Mouse (Mus musculus) liver, embryonic 11.5 days (tissue): ENCODE measurements around the gene Cables2. TPM values are rescaled to one million over a fixed set of nuclear protein-coding genes. Genes with fewer than 3 reads are reported as not detected.
"Not testable (repeated sequence)": the region's sequence is repeated elsewhere in the genome, so short reads cannot be mapped to it uniquely, and the experiment has no call there.

Experiments used
- ATAC-seq: fragments of 200-750 bp; cut with Nextera tagmentation; replicated peaks from 2 replicates; pipeline ENCODE4 v1.8.0; 2017; ENCODE audit warnings: moderate number of reproducible peaks, mild to moderate bottlenecking, moderate TSS enrichment, moderate library complexity; ENCODE audit not compliant: low FRiP score
- DNase-seq: peaks from one replicate; pipeline ENCODE4 v3.0.0-alpha.2; 2017; ENCODE audit warnings: low spot score
- H3K27ac ChIP-seq: fragments of 300-500 bp; sonication (generic); 2 replicates; pipeline ENCODE4 v1.5.1; 2014; ENCODE audit warnings: mild to moderate bottlenecking, low read depth, low read length, control low read depth
- H3K27me3 ChIP-seq: fragments of 300-500 bp; sonication (generic); replicated peaks from 2 replicates; pipeline ENCODE4 v1.6.1; 2014; ENCODE audit warnings: low read length, mixed read lengths; ENCODE audit not compliant: control insufficient read depth, insufficient read depth
- H3K36me3 ChIP-seq: fragments of 300-500 bp; sonication (generic); 2 replicates; pipeline ENCODE4 v1.6.1; 2014; ENCODE audit warnings: mild to moderate bottlenecking, low read length, moderate library complexity, mixed read lengths; ENCODE audit not compliant: control insufficient read depth, insufficient read depth
- H3K4me1 ChIP-seq: fragments of 300-500 bp; sonication (generic); replicated peaks from 2 replicates; pipeline ENCODE4 v1.6.1; 2014; ENCODE audit warnings: low read length, mixed read lengths; ENCODE audit not compliant: control insufficient read depth, insufficient read depth
- H3K4me2 ChIP-seq: fragments of 300-500 bp; sonication (generic); 2 replicates; pipeline ENCODE4 v1.6.1; 2014; ENCODE audit warnings: mild to moderate bottlenecking, control low read depth, moderate library complexity
- H3K4me3 ChIP-seq: fragments of 300-500 bp; sonication (generic); 2 replicates; pipeline ENCODE4 v1.5.1; 2014; ENCODE audit warnings: low read depth, low read length, control low read depth
- H3K9ac ChIP-seq: fragments of 300-500 bp; sonication (generic); 2 replicates; pipeline ENCODE4 v1.6.1; 2014; ENCODE audit warnings: low read depth, low read length, control low read depth
- H3K9me3 ChIP-seq: fragments of 300-500 bp; sonication (generic); 2 replicates; pipeline ENCODE4 v1.6.1; 2016; ENCODE audit warnings: low read length, inconsistent platforms, mixed read lengths; ENCODE audit not compliant: control insufficient read depth
- WGBS: fragments of 180-500 bp; shearing (Covaris S2); extraction: QIAGEN DNeasy Blood & Tissue Kit; methylation state at CpG from one replicate; pipeline ENCODE4 v1.1.7; 2014; 5-methylcytosine and 5-hydroxymethylcytosine counted together
- polyA plus RNA-seq: library from polyadenylated mRNA; unstranded; fragments of >200 nt; fragmentation: Nextera tagmentation; extraction: Ambion mirVana; gene quantifications from 2 replicates; pipeline ENCODE4 v1.2.1, GENCODE M21; 2014

The Cables2 gene
- polyA plus RNA-seq, 1 experiment from 2014 or later = 9.4 TPM

DNA sequence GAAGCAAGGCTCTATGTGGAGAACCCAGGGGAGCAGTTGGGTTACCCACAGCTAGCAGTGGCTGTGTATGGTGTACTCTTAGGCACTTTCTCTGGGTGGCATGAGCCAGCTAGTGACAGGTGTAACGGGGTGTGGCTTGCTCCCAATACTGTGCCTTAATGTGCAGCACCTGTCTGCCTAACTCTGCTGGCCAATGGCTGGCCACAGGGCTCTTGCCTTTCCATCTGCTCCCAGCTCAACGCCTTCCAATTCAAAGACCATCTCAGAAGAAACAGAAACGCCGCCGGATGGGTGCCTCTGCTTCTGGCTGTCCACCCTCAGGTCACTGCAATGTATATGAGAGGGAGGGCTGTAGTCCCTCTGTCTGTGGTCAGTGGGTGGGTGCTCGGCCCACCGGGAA lies 11.4 kb downstream of the Cables2 start:
- Histone ChIP-seq H3K27ac (no peak overlapping the region), H3K36me3 (peaks cover 31% of the 10 kb centered on the region)
- ATAC-seq = no peak

DNA sequence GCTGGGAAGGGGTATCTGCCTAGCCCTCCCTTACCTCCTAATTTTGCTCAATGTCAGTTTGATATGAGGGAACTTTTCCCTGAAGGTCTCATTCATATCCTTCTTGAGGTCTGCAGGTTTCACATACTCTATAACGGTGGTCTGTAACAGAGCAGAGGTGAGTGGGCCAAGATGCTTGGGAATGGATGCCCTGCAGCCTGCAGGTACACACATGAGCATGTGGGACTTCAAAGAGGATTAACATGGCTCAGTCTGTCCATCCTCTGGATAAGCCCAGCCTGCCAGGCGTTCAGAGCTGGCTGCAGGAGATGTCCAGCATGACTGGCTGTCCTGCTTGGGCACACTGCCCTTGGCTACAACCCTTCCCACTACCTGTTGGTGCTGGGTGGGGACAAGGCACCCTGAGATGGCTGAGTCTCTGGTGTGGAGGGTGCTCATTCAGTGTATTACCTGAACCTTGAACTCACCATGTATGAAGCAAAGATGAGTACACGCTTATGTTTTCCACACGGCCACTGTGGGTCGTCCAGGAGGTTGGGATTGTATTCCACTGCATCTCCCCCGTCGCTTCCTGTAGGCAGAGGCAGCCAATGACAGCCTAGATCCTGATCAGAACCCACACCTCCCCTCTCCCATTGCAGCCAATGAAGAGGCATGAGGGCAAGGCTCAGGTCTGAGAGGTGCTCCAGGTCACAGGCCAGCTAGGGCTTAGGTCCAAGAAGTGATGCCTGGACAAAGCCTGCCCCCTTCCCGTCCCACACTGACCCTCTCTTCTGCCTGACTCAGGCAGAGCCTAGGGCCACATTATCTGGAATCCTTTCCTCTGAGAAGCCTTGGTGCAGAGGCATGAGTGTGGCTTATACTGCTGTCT lies 12.5 kb downstream of the Cables2 start:
- 64% methylated on average over 8 of the region's 8 CpGs for WGBS
- peaks cover 12% of the 10 kb centered on the region for H3K4me1 ChIP-seq
- no peaks in the 10 kb centered on the region for H3K9me3 ChIP-seq
- no peak overlapping the region for H3K9ac ChIP-seq
- ATAC-seq (no peak), DNase-seq (no peak)
- no peak overlapping the region for H3K4me3 ChIP-seq
- no peaks in the 10 kb centered on the region for H3K27me3 ChIP-seq
- H3K4me2 ChIP-seq = no peak overlapping the region
- no peak overlapping the region for H3K27ac ChIP-seq
- H3K36me3 ChIP-seq = peaks cover 27% of the 10 kb centered on the region

More for the DNA sequence above, 11.4 kb downstream of the Cables2 start:
- H3K4me2 ChIP-seq = no peak overlapping the region
- no peak overlapping the region for H3K9ac ChIP-seq
- H3K4me1 ChIP-seq = peaks cover 8% of the 10 kb centered on the region
- DNase-seq = no peak
- no peaks in the 10 kb centered on the region for H3K9me3 ChIP-seq
- H3K4me3 ChIP-seq = no peak overlapping the region
- WGBS = 86% methylated on average over 7 of the region's 7 CpGs
- no peaks in the 10 kb centered on the region for H3K27me3 ChIP-seq

DNA sequence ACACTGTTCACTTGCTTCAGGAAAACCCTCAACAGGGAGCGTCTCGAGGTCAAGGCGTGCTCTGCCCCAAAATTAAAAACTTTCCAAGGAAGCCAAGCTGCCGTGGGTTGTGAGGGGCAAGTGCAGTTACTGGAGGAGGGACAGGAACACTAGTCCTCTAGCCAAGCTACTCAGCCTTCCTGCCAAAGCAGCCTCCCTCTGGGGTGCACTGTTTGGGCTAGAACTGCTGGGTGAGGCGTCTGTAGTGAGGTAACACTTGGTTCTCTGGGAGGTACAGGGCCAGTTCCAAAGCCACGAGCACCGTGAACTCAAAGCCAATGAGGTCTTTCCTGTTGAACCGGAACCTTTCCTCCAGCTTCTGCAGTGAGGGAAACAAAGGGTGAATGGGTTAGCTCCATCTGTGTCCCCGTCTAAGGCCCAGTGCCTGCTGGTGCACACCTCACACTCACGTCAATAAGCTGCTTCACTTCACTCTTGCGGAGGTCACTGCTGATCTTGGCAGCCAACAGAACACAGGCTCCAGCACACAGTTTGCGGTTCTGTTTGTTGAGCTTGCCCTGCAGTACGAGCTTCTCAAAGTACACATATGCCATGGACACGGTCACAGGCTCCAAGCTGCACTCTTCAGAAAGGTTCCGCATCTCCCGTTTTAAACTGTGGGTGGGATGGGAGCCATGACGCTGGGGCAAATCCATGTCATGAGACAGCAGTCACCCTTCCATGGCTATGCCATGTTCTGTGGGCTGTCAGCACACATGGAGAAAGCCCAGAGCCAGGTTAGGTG lies 13.3 kb downstream of the Cables2 start:
- ATAC-seq, H3K27me3 ChIP-seq, H3K4me2 ChIP-seq, H3K9me3 ChIP-seq, H3K4me3 ChIP-seq, H3K9ac ChIP-seq, DNase-seq: not testable (repeated sequence)
- Histone ChIP-seq H3K27ac (peak overlapping the region; percentile 34; the same call in 1 of the 2 replicates), H3K4me1 (peaks cover 13% of the 10 kb centered on the region), H3K36me3 (peaks cover 27% of the 10 kb centered on the region)
- 68% methylated on average over 17 of the region's 17 CpGs for WGBS

DNA sequence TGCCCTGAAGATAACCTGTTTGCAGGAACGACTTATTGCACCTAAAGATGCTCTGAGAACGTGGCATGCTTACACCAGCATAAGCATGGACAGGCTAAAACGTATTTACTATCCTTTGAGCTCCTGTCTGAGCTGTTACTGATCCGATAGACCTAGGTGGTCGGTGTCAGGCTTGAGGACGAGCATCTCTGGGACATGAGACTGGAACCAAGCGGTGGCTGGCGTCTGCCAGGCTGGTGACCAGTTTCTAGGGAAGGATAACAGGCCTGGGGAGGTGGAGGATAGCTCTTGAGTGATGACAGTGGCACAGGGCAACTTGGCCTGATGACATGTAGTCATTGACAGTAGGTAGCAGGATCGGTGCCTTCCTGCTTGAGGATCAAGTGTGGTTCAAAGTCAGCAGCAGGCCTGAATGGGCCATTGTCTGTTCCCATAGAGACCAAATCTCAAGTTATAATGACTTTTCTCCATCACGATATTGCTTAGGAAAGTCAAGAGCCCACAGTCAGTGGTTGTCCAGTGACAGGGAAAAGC lies 14.3 kb downstream of the Cables2 start:
- H3K27me3 ChIP-seq, H3K4me3 ChIP-seq, ATAC-seq, H3K9ac ChIP-seq, DNase-seq, H3K9me3 ChIP-seq: not testable (repeated sequence)
- peak overlapping the region; percentile 81 for H3K4me2 ChIP-seq
- WGBS = 77% methylated on average over 10 of the region's 10 CpGs
- peak overlapping the region; percentile 85; the same call in 1 of the 2 replicates for H3K27ac ChIP-seq
- peaks cover 25% of the 10 kb centered on the region for H3K36me3 ChIP-seq
- H3K4me1 ChIP-seq = peaks cover 13% of the 10 kb centered on the region

DNA sequence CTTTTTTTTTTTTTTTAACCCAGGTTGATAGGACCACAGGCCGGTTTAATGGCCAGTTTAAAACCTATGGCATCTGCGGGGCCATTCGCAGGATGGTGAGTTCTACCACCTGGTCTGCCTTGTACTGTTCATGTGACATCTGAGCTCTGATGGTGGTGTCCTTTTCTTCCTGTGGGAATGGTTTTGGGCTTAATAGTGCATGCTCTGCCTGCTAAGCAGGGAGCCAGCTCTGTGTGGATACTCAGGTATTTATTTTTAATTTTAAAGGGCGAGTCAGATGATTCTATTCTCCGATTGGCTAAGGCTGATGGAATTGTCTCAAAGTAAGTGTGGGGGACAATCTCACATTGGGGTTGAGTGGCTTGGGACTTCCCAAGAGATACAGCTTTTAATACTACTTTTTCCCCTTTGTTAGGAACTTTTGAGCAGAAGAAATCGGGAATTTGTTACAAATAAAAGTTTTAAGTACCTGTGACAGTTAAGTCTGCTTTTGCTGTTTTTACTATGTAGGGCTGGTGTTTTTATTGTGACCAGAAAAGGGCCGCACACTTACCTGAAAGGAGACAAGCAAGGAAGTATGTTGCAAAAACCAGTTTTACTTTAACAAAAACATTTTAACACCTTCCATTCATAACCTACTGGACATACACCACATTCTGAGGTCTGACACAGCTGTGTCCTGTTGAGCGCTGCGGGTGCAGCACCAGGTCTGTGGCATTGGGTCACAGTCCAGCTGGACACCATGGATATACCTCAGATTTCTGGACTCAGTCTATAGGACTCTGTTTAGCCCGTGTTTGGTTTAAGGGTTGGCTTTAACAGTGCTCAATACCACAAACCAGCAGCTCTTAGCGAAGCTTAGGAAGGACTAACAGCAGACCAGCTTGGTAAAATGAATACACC lies 15.1 kb downstream of the Cables2 start:
- 44% methylated on average over 11 of the region's 11 CpGs for WGBS
- Histone ChIP-seq H3K9me3 (no peaks in the 10 kb centered on the region), H3K4me2 (peak overlapping the region; percentile 81), H3K27me3 (no peaks in the 10 kb centered on the region), H3K9ac (peak overlapping the region; percentile 98), H3K27ac (peak overlapping the region; percentile 85), H3K36me3 (peaks cover 21% of the 10 kb centered on the region; the same call in 1 of the 2 replicates), H3K4me3 (peak overlapping the region; percentile 98), H3K4me1 (peaks cover 13% of the 10 kb centered on the region)
- no peak for ATAC-seq
- no peak for DNase-seq

DNA sequence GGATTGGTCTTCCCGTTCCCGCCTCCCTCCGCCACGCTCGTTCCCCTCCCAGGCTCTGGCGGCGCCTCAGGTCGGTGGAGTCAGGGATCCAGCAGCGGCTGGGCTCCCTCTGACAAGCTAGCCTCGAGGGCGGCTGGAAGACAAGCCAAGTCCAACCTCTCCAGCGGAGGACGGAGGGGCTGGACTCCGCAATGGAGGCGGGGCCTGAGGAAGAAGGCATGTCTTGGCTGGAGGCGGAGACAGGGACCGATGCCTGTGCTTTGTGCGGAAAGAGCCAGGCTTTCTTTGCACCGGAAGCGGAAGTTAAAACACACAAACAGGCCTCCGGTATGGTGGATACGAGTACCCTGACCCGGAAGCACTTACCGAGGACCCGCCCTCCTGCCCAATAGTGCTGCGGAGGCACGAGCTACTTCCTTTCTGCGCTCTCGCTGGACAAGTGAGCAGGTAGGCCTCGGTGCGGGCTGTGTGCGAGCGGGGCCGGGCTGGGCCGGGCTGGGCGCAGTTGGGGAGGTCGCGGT lies 16.2 kb downstream of the Cables2 start, which contains the start of gene Rps21:
Gene Rps21 (plus strand): TSS at position 377 of the 521 bp plus-strand sequence.
- Histone ChIP-seq H3K4me2 (peak within 1 kb of the TSS; percentile 99), H3K4me1 (peaks cover 13% of the 10 kb centered on the region), H3K36me3 (peaks cover 21% of the 10 kb centered on the region; the same call in 1 of the 2 replicates), H3K9me3 (no peaks in the 10 kb centered on the region), H3K27me3 (no peaks in the 10 kb centered on the region), H3K4me3 (peak within 1 kb of the TSS; percentile 98), H3K9ac (peak within 1 kb of the TSS; percentile 98), H3K27ac (peak within 1 kb of the TSS; percentile 89)
- DNase-seq (peak; percentile 97), ATAC-seq (peak; percentile 92)
- under 1% methylated on average over 38 of the region's 38 CpGs for WGBS

DNA sequence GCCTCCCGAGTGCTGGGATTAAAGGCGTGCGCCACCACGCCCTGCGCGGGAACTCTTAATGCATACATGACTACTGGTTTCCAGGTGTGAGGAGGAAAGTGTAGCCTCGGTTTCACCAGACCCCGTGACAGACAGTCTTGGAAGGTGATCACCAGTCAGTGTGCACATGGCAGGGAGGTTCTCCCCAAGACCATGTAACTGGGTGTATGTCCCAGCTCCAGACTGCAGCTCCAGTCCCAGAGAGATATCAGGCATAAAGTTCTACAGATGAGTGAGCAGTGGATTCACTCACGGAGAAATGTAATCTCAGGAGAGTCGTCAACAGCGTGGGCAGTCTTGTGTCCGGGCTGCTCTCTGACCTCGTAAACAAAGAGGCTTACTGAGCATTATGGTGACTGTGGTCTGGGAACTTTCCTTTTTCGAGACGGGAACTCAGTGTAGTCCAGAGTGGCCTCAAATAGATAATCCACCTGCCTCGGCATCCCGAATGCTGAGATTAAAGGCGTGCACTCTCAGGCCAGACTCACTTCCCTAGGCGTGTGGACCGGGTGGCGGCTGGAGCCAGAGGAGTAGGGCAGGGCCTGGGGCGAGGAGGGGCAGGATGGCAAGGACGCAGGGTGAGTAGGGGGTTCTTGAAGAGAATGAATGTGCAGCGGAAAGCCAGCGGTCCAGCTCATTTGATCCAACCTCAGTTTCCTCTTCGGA lies 16.8 kb downstream of the Cables2 start:
- ATAC-seq (peak; percentile 31), DNase-seq (no peak)
- WGBS = 18% methylated on average over 26 of the region's 26 CpGs

More for the DNA sequence above, 16.8 kb downstream of the Cables2 start:
- H3K36me3 ChIP-seq = peaks cover 19% of the 10 kb centered on the region; the same call in 1 of the 2 replicates
- peak overlapping the region; percentile 98 for H3K4me3 ChIP-seq
- peak overlapping the region; percentile 82 for H3K9ac ChIP-seq
- H3K27me3 ChIP-seq = no peaks in the 10 kb centered on the region
- peaks cover 13% of the 10 kb centered on the region for H3K4me1 ChIP-seq
- H3K27ac ChIP-seq = peak overlapping the region; percentile 89
- peak overlapping the region; percentile 99 for H3K4me2 ChIP-seq
- H3K9me3 ChIP-seq = no peaks in the 10 kb centered on the region
